Mouse (Mus musculus): ENCODE data around the gene Gpr137b. TPM values are rescaled to one million over a fixed set of nuclear protein-coding genes. Genes with fewer than 3 reads are reported as not detected.
"Not testable (repeated sequence)": the region's sequence is repeated elsewhere in the genome, so short reads cannot be mapped to it uniquely, and the experiment has no call there.

The Gpr137b gene
- polyA plus RNA-seq, 1 experiment from 2014 or later, result 63.3 TPM

DNA sequence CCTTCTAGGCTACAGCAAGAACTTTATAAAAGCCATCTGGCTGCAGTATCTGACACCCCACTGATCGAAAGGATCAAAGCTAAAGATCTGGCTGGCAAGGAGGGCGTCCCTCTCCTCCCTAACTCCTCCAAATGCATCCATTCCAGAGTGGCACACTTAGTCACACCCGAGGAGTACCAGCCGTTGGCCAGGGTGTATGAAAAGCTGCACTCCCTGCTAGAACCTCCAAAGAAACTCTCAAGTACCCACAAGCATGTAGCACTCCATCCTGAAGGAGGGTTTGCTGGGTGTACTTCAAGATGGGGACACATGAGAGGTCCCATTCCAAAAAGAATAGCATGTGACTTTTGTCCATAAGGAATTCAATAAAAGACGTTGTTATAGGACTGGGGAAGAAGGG is 9.0 kb upstream of the Gpr137b start:
- POLR2A ChIA-PET; H3K27me3 ChIP-seq; DNase-seq (ENCODE audit: low read depth, low spot score); in situ Hi-C loops (cut with MboI; ENCODE audit: low pct_unique_long_range_greater_than_20kb); CTCF ChIA-PET; ATAC-seq: not testable (repeated sequence)

DNA sequence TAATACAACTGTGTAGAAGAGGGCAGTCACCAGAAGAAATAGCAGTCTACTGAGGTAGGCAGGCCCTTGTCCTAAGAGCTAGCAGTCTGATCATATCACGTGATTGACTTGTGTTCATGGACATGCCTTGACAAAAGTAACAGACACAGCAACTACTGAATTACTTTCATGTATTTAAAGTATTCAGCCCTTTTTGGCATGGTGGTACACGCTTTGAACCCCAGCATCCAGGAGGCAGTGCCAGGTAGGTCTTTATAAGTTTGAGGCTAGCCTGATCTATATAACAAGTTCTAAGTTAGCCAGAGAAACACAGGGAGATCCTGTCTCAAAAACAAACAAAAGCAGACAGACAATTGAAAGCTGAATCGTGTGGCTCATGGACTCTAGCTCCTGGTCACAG is 7.0 kb upstream of the Gpr137b start:
- in situ Hi-C loops (cut with MboI; ENCODE audit: low pct_unique_long_range_greater_than_20kb); H3K27me3 ChIP-seq; ATAC-seq; POLR2A ChIA-PET; DNase-seq (ENCODE audit: low read depth, low spot score); CTCF ChIA-PET: not testable (repeated sequence)

DNA sequence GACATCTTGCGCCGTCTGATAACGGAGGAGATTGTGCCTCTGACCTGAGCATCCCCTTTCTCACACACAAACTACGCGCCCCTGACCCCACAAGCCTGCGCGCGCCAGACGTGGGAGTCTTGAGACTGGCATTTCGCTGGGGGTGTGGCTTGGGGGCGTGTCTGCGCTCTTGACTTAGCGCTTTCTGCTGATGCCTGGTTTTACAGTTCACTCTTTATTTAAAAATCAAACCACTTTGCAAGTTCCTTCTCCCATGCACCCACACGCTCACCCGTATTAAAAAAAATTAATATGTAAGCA is 232 bp upstream of the Gpr137b start:
- POLR2A ChIA-PET; DNase-seq (ENCODE audit: low read depth, low spot score); in situ Hi-C loops (cut with MboI; ENCODE audit: low pct_unique_long_range_greater_than_20kb); H3K27me3 ChIP-seq; CTCF ChIA-PET: not testable (repeated sequence)
- peak; percentile 1 for ATAC-seq

DNA sequence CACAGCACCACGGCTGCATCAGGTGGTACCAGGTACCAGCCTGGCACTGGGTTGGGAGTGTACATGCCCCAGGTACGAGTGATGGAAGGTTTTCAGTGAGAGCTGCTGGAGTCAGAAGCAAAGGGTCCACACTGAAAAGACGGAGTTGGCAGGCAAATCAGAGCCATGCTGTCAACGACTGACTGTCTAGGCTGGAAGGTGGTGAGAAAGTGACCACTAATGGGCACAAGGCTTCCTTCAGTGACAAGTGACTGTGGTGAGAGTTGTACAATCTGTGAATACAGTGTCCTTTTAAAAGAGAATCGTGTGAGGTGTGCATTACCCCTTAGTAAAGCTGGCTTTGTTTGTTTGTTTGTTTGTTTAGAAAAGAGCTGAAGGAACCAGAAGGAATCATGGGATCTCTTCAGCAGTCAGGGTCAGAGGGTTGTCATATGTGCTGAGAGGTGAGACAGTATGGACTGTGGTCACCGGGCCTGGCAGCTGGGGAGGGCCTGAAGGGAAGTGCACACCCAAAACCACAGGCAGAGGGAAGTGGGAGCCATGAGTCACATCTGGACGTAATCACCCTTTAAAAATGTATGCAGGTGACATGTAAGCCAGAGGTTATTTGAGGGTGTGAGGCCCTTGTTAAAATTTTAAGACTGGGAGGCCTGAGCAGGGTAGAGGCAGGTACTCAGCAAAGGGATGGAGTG is 15.5 kb downstream of the Gpr137b start:
- in situ Hi-C loops (cut with MboI; ENCODE audit: low pct_unique_long_range_greater_than_20kb); H3K27me3 ChIP-seq; POLR2A ChIA-PET; CTCF ChIA-PET; DNase-seq (ENCODE audit: low read depth, low spot score): not testable (repeated sequence)
- peak; percentile 63 for ATAC-seq

DNA sequence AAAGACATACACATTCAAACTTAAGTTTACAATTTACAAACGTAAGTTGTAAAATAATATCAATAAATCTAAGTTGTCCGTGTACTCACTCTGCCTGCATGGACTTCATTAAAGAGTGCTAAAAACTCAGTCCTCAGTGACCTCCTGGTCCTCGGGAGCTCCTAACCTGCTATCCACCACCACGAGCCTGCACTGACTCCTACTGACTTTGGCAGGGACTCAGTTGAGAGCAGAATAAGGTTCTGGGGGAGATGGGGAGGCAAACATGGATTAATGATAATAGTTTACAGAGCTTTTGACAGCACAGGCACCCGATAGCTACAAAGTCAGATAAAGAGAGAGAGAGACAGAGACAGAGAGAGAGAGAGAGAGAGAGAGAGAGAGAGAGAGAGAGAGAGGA is 16.6 kb downstream of the Gpr137b start:
- DNase-seq (ENCODE audit: low read depth, low spot score), result no peak
- H3K27me3 ChIP-seq, result no peaks in the 10 kb centered on the region
- CTCF ChIA-PET, result no interaction called here
- TF ChIP-seq CTCF (IDR thresholded peaks at IDR 0.05), result no peak
- in situ Hi-C loops (cut with MboI; ENCODE audit: low pct_unique_long_range_greater_than_20kb), result no loop called here
- no peak for ATAC-seq
- POLR2A ChIA-PET, result no interaction called here

DNA sequence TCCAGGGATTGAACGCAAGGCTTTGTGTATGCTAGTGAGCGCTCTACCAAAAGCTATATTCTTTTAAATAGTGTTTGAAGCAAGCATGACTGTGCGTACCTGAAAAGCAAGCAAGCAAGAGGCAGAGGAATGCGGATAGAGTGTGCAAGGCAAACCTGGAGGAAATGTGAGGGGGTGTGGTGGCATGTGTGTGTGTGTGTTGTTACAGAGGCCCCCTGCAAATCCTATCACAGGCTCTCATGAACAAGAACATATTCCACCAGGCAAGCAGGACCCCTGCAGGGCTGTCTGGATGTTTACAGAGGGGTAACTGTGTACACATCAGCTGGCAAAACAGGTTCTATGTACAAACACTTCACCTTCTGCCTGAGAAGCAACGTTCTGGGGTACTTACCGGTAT is 19.8 kb downstream of the Gpr137b start:
- CTCF ChIA-PET; POLR2A ChIA-PET; DNase-seq (ENCODE audit: low read depth, low spot score); H3K27me3 ChIP-seq; ATAC-seq: not testable (repeated sequence)
- in situ Hi-C loops (cut with MboI; ENCODE audit: low pct_unique_long_range_greater_than_20kb), result loop anchor here (25.0 kb wide), 2 partner anchors 687 to 887 kb away; no protein-coding TSS in a partner anchor

DNA sequence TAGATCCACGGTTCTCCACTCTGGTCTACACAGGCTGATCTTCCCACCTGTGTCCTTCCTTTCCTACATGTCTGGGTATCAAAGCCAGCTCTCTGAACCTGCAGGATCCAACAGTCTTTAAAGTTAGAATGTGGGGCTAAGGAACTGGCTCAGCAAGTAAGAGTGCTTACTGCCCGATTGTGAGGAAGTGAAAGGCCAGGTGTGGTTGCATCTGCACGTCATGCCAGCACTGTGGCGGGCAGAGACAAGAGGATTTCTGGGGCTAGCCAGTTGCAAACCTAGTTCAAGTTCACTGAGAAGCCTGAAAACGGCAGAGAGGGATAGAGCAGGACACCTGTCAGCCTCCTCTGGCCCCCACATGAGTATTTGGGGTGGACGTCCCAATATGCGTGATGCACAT is 22.4 kb downstream of the Gpr137b start:
- DNase-seq (ENCODE audit: low read depth, low spot score); POLR2A ChIA-PET; H3K27me3 ChIP-seq; ATAC-seq; CTCF ChIA-PET: not testable (repeated sequence)
- in situ Hi-C loops (cut with MboI; ENCODE audit: low pct_unique_long_range_greater_than_20kb), result loop anchor here (25.0 kb wide), 2 partner anchors 684 to 884 kb away; no protein-coding TSS in a partner anchor

DNA sequence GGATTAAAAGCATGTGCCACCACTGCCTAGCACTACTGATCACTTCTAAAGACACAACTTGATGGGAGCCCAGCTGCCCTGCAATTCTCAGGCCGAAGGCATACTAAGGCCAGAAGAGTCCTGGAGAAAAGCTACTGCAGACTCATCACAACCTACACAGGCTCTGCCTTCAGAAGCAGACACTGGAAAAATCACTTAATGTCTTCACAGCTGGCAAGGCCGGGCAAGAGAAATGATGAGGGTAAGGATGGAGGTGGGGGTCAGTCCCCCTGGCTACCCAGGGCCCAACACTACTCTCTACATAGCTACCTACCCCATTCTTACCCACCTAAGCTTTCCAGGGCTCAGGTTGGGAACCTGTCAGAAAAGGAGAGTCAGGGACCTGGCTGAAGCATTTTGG is 27.4 kb downstream of the Gpr137b start:
- in situ Hi-C loops (cut with MboI; ENCODE audit: low pct_unique_long_range_greater_than_20kb), result loop anchor here (25.0 kb wide), 2 partner anchors 679 to 879 kb away; no protein-coding TSS in a partner anchor
- POLR2A ChIA-PET; H3K27me3 ChIP-seq; DNase-seq (ENCODE audit: low read depth, low spot score); ATAC-seq; CTCF ChIA-PET: not testable (repeated sequence)

DNA sequence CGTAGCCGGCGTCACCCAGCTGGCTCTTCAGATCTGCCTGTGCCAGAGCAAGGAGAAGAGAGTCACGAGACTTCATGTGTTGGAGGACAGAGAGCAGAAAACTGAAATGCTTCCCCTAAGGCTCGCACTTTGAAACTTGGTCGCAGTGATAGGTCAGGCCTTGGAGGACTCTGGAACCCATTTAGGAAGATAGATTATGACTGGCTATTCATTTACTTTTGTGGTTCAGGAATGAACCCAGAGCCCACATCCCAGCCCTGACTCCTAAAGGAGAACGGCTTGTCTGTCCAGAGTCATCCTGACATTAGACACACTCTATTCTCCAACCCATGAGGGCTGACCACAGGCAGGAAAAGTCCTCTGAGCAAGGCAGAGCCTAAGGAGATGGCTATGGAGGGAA is 30.3 kb downstream of the Gpr137b start:
- in situ Hi-C loops (cut with MboI; ENCODE audit: low pct_unique_long_range_greater_than_20kb), result loop anchor here (25.0 kb wide), 2 partner anchors 676 to 876 kb away; no protein-coding TSS in a partner anchor
- POLR2A ChIA-PET; CTCF ChIA-PET; H3K27me3 ChIP-seq; DNase-seq (ENCODE audit: low read depth, low spot score): not testable (repeated sequence)
- ATAC-seq, result peak; percentile 26

DNA sequence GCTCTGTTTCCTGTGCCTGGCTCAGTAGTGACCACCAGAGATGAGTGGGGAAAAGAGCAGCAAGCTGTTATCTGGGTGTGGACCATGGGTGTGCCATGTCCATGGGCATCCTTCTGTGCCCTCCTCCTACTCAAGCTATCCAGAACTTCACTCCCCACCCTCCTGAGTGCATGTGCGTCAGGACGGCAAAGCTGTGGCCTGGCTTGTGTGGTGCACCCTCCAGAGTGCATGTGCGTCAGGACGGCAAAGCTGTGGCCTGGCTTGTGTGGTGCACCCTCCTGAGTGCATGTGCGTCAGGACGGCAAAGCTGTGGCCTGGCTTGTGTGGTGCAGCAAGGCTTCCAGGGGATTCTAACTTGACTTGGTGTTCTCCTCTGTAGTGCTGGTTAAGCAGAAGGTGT is 31.6 kb downstream of the Gpr137b start:
- POLR2A ChIA-PET; DNase-seq (ENCODE audit: low read depth, low spot score); ATAC-seq; H3K27me3 ChIP-seq: not testable (repeated sequence)
- CTCF ChIA-PET, result interaction anchor here (1.1 kb wide), 1 partner anchor 34 kb away, joined by 3 read pairs; no protein-coding TSS in a partner anchor
- in situ Hi-C loops (cut with MboI; ENCODE audit: low pct_unique_long_range_greater_than_20kb), result loop anchor here (25.0 kb wide), 2 partner anchors 675 to 875 kb away; no protein-coding TSS in a partner anchor

DNA sequence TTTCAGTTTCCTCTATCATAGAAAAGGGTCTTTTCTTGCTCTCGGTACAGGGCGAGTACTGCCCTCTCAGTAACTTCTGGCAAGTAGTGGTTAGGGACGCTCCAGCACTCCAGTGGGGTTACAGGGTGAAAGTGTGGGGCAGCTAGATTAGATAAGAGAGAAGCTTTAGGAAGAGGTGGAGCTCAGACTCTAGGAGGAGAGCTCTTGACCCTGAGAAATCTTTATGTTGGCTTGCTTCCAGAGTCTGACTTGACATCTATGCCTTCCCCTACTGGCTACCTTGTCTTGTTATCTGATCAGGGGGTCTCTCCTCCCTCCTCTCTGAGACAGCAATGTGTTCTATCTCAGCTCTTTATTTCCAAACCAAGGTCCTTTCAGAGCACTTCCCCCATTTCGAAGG is 33.8 kb downstream of the Gpr137b start:
- ATAC-seq; DNase-seq (ENCODE audit: low read depth, low spot score); CTCF ChIA-PET; H3K27me3 ChIP-seq; POLR2A ChIA-PET: not testable (repeated sequence)
- in situ Hi-C loops (cut with MboI; ENCODE audit: low pct_unique_long_range_greater_than_20kb), result loop anchor here (25.0 kb wide), 2 partner anchors 673 to 873 kb away; no protein-coding TSS in a partner anchor

DNA sequence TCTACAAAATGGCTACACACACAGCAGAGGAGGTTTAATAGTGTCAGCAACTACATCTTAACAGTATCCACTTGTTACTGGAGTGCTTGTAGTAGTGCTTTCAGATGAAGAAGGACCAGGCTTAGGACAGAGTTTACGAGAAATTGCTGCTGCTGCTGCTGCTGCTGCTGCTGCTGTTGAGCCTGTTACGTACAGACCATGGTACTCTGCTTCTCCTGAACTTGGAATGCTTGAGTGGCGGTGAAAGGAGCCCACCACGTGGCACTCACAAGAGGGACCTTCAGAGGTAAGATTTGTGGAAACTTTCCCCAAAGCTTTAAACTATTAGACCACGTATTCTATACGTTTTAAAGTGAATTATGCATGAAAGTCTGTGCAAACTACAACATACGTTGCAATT is 35.2 kb downstream of the Gpr137b start:
- in situ Hi-C loops (cut with MboI; ENCODE audit: low pct_unique_long_range_greater_than_20kb), result loop anchor here (25.0 kb wide), 2 partner anchors 671 to 871 kb away; no protein-coding TSS in a partner anchor
- ATAC-seq; POLR2A ChIA-PET; CTCF ChIA-PET; DNase-seq (ENCODE audit: low read depth, low spot score); H3K27me3 ChIP-seq: not testable (repeated sequence)

DNA sequence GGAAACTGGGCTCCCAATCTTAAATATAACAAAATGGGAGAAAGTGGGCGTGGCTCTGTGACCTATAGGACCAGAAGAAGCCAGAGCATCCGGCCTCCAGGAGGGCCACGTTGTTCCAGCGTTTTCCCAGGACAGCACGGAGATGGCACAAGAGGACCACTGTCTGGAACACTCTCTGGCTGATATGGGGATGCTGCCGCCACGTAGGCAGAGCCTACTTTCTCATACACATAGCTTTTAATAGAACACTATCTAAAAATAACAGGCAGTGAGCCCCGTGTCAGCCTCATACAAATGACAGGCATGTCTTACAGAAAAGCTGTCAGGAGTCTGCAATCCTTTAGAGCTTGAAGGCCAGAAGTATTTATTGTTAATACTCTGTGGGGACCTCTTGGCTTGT is 35.7 kb downstream of the Gpr137b start:
- ATAC-seq; CTCF ChIA-PET; POLR2A ChIA-PET; DNase-seq (ENCODE audit: low read depth, low spot score); H3K27me3 ChIP-seq: not testable (repeated sequence)
- in situ Hi-C loops (cut with MboI; ENCODE audit: low pct_unique_long_range_greater_than_20kb), result loop anchor here (25.0 kb wide), 2 partner anchors 671 to 871 kb away; no protein-coding TSS in a partner anchor

DNA sequence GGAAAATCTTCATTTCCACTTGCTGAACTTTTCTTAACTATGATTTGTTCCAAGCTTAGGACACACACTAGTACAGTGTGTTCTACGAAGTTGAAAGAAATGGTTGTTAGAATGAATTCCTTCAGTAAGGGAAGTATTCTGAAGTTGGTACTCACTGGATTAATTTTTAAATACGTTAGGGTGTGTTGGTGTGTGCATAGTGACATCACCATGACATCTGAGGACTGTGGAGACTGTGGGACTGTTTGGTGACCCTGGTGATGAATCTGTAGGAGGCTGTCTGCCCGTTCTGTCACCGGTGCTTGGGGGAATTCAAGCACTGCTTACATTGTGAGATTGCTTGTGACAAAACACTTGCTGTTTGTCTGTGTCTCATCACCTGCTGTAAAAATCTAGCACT is 41.7 kb downstream of the Gpr137b start:
- POLR2A ChIA-PET, CTCF ChIA-PET: not testable (repeated sequence)
- in situ Hi-C loops (cut with MboI; ENCODE audit: low pct_unique_long_range_greater_than_20kb), result loop anchor here (25.0 kb wide), 2 partner anchors 665 to 865 kb away; no protein-coding TSS in a partner anchor

DNA sequence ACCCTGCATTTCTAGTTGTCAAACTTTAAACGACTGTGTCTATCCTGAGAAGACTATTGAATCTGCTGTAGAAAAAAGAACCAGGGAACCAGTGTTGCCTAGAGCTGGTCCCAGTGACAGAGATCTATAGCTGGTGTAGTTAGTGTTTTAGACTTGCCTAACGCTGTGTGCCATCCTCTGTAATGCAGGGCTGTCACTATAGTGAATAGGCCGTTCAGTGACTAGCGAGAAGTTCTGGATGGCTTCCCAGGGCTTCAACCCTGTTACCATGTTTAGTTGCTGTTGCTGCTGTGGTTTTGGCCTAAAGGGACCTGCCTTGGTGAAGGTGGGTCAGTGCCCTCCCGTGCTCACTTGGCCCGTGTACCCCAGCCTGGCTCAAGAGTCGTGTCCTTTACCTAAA is 43.1 kb downstream of the Gpr137b start:
- DNase-seq (ENCODE audit: low read depth, low spot score); H3K27me3 ChIP-seq; POLR2A ChIA-PET; CTCF ChIA-PET; ATAC-seq: not testable (repeated sequence)
- in situ Hi-C loops (cut with MboI; ENCODE audit: low pct_unique_long_range_greater_than_20kb), result loop anchor here (25.0 kb wide), 2 partner anchors 663 to 863 kb away; no protein-coding TSS in a partner anchor

More for the DNA sequence above, 41.7 kb downstream of the Gpr137b start:
- DNase-seq (ENCODE audit: low read depth, low spot score); ATAC-seq; H3K27me3 ChIP-seq: not testable (repeated sequence)
